Mouse (Mus musculus) ES-CJ7 (cell line): Measurements from ENCODE around the gene Dennd1a.

Experiments
- DNase-seq: peaks from one replicate; pipeline ENCODE4 v3.0.0; 2011; ENCODE audit warnings: low read depth, low spot score

Gene Dennd1a

DNA sequence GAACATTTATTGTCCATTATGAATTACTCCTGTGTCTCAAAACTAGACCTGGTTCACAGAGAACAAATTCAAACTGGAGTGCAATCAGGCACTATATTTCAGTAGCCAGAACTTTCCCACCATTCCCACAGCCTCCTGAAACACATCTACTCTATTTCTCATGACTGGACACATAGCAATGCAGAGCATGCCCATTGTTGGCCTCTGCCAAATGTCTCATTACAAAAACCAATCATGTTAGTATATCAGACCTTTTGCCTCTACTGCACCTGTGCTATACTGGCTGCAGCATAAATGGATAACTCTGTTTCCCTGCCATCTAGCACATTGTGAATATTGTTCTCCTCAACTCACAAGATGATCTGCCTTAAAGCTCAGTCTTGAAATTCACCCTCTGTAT, 238.2 kb downstream of the Dennd1a start:
- no peak for DNase-seq

DNA sequence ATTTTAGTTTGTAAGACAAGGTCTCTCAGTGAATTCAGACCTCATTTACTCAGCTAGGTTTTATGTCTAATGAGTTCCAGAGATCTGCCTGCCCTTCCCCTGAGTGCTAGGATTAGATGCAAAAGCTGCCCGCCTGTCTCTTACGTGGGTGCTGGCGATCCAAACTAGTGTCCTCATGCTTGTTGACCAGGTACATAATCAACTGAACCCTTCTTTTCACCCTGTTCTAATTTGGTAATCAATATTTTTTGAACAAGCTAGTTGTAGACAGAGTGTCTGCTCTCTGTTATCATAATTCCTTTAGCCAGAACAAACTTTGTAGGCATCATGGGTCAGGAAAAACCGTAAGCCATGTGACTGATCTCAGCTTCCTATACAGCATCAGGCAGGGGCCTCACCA, 241.9 kb downstream of the Dennd1a start:
- DNase-seq = no peak

DNA sequence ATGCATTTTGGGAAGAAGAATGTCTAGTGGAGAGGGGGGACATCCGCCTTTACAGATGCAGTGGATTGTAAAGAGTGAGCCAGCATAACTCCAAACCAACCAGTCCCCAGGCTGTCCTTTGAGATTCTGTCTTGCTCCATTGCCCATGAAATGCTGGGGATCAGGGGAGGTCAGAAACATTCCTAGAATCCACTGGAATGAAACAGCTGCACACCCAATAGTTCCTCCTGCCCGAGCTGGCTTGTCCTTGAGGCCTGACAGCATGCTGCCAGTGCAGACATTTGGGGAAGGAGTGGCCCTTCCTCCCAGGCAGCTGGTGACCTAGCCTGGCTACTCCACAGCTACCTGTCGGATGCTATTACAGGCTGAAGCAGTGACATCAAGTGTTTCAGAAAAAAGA, 246.3 kb downstream of the Dennd1a start:
- no peak for DNase-seq

DNA sequence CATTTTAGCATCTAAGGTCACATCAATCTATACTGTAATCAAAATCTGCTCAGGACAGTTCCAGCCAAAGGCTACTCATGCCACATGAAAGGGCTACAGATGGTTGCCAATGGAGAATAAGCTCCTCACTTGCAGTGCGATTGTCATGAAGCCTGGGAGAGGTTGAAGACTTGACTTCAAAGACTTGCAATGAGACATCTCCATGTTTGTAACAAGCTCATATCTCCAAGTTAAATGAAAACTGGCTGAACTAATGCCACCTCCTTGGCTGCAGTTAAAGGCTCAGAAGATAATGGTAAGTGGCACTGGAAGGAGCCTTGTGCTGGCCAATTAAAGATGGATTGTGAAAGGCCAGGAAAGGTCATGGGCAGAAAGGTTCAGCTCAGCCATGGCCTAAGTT, 247.6 kb downstream of the Dennd1a start:
- DNase-seq = no peak

DNA sequence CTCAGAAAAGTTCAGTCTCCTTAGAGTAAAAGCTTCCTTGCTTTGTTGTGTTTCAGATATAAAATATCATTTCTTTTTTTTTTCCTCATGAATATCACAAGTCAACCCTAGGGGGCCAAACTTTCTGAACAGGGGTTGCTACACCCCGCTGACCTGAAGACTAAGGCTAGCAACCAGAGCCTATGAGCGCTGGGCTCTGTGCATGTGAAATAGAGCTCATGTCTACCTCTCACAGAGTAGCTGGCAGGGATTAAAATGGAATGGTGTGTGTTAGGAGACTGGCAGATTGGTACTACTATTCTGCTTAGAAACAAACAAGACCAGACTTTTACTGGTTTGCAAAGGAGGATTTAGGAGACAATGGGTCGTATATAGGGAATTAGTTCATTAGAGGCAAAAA, 258.9 kb downstream of the Dennd1a start:
- no peak for DNase-seq

DNA sequence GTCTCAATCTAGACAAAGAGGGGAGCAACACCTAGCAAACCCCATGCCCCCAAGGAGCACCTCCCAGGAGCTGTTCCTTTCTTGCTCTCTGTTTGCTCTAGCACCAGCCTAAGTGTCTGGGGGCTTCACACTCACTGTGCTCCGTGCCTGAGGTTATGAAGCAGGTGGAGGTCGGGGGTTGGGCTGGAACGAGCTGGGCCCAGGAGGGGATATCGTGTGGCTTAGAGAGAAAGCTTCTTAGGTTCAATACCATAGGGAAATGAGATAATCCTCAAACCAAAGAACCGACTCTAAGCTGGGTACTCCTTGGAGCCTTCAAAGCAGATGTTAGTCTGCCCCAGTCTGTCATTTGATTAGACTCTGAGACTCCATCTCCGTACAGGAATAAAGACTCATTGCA, 261.6 kb downstream of the Dennd1a start:
- DNase-seq = no peak

DNA sequence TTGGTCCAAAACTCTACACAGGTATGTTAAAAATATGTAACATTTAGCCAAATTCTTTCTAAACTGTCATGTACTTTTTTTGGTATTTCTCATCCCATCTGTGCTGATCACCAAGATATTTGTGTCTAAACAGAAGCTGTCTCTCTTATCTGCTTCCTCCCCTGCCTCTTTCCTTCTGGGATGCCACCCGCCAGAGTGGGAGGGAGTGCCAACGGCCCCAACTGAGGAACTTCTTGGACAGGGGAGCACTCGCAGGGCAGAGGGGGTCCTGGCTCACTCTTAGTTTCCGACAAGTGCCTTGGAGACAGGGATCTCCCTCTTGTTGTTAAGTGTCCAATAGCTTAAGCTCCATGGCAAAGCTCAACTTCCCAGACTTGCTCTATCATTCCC, 263.5 kb downstream of the Dennd1a start:
- DNase-seq = no peak

DNA sequence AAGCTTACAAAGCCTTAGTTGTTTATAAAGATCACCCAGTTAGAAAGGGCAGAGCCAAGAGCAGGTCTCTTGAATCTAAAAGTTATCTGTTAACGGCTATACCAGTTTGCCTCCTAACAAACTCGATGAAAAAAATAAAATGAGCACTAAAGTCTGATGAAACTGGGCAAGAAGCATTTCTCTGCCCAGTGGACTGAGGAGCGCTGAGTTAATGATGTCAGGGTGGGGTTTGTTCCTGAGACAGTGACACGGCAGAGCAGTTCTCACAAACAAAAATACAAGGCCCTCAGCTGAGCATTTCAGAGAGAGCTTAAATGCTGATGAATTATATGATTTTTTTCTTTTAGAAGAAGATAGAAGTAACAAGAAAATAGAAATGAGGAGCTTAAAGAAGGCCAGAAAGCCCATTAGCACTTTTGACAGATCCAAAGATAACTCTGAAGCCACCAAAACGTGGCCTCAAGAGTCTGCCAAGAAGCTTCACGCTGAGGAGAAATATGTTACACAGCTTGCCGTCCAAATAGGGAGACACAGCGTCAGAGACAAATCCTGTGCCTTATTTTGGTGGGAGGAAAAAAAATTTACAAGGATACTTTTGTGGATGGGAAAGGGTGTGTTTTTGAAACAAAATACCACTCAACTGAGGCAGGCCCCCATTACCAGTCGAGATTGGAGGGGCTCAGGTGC, 264.0 kb downstream of the Dennd1a start:
- no peak for DNase-seq

DNA sequence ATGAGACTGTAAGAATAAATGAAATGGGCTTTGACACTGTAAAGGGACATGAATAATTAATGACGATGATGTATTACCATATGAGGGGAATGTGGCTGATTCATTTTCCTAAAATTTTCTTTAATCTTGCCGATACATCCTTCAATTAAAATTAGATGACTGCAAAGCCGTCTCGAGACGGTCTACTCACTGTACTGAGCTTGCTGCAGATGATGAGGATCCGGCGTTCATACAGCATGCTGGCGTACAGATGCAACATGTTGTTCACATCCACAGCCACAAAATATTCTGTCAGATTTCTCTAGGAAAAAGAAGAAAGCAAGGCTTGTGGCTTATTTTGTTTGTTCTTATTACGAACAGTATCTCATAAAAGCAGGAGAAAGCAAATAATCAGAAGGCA, 266.0 kb downstream of the Dennd1a start:
- no peak for DNase-seq

DNA sequence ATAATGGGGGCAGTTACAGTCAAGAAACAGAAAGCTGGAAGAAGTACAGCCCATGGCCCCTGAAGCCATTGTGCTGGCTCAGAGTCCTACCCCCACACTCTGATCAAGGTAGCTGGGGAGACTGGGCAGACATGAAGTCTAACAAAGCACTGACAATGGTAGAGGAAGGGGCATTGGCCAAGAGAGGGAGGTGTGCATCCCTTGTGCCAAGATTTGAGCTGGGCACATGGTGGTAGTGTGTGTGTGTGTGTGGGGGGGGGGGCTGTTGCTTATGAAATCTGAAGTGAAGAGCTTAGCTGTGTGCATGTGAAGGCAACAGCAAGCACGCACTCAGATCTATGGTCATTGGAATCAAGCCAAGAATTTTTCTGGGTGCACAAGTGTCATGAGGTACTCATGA, 272.5 kb downstream of the Dennd1a start:
- no peak for DNase-seq

DNA sequence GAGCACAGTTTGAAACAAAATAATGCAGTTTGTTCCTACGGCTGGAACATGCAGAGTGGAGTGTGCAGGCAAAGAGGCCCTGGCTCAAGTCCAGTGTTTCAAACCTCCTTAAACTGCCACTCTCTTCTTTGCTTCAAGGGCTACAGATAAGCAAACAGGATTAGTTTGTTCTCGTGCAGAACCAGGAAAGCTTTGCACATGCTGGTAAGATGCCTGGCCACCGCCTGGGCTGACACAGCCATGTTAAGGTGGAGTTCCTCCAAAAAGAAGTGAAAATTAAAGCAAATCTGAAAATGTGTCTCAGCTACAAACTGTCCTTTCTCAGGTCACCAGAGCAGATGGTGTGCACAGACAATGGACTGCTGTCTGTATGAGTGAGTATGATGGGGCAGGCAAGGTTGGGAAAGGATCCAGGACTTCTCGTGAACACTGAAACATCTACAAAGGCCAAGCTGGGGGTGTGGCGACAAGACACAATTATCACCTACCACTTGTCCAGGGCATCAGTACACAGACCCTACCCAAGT, 273.3 kb downstream of the Dennd1a start:
- DNase-seq = no peak

DNA sequence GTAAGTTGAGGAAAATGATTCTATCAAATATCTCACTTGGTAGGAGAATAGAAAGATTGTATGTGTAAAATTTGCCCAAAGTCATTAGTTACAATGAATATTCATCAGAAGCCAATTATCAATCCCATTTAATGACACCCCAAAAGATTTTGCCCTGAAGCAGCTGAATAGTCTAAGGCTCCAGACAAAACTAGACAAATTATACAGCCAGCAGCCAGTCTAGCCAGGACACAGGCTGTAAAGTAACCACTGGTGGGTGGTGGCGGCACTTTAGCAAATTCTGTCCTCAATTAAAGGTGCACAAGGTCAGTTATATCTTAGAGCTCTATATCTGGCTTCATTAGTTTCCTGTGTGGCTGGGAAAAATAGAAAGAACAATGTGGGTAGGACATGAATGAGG, 280.0 kb downstream of the Dennd1a start:
- DNase-seq = no peak

DNA sequence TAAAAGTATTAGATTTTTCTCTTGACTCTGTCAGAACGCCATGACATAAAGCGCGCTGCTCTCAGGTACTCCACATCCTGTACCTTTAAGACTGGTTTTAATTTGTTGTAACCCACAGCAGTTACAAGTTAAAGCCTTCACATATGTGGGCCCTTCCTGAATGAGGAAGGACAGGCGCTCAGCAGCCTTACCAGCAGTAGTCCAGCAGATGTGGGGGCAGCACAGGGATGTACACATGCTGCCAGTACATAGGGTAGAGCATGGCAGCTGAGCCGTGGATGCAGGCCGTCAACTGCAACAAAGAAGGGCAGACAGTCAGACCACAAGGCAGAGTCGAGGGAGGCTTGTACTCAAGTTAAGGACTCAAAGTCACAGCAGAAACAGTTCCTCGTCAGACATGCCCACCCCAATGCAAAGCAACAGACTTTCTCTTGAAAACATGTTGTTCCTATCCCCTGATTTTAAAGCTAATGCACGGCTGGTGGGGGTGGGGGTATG, 284.0 kb downstream of the Dennd1a start:
- DNase-seq = no peak

DNA sequence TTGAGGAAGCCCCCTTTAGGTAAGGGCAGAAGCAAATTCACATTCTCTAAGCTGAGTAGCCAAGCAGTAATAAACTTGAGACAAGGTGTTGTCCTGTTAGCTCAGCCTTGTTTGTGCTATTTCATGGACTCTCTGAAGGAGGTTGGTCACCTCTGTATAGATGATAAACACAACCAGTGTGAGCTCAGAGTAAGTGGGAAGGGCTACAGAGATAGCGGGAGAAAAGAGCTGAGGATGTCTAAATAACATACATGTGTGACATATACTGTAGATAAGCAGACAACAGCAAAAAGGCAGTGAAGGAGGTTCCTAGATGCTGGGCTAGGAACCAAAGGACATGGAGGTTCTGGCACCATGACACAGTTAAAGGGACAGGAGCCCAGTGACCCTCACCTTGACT, 286.2 kb downstream of the Dennd1a start:
- no peak for DNase-seq

DNA sequence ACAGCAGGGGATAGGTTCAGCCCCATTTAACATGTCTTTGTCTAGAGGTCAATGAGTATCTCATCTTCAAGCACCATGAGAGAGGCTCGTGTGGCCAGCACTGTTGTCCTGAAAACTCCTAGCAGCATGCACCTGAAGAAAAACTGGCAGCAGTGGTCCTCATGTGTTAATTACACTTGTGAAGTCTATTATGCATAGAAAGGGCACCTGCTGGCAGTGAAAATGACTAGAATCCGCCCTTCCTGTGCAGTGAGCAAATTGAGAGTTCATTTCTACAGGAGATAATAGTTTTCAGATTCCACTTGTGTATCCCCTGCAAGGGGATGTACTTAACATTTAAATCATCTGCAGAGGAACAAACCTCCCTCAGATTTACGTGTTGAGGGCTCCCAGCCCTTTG, 289.2 kb downstream of the Dennd1a start:
- DNase-seq = peak; percentile 61

DNA sequence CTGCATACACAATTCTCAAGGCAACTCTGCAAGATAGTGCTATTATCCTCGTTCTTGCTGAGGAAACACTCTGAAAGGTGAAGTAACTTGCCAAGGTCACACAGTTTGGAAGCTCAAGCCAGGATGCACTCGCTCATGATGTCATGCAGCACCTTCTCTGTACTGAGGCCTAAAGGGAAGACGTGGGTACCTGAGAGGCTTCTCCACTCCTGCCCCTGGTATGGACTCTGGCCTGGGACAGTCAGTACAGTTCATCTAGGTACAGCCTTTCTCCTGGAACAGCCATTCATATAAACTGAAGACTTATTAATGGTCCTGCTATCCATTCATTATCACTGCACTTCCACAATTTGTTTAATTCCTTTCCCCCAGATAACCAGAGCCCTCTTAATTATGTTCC, 298.1 kb downstream of the Dennd1a start:
- no peak for DNase-seq

DNA sequence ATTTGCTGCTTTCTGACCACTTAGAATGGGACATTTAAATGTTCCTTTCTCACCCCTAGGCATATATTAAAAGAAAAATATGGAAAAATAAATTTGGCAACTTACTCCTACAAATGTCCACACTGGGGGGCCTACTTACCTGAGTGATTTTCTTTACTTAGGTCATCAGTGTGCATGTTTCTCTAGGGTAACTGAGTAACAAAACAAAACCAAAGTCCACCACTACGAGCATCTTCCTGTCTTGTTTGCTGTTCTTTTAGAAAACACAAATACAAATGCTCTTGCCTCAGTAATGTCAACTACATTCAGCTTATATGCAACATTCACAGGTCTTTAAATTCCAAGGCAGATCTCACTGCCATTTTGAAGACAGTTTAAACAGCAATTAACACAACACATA, 298.9 kb downstream of the Dennd1a start:
- DNase-seq = no peak

DNA sequence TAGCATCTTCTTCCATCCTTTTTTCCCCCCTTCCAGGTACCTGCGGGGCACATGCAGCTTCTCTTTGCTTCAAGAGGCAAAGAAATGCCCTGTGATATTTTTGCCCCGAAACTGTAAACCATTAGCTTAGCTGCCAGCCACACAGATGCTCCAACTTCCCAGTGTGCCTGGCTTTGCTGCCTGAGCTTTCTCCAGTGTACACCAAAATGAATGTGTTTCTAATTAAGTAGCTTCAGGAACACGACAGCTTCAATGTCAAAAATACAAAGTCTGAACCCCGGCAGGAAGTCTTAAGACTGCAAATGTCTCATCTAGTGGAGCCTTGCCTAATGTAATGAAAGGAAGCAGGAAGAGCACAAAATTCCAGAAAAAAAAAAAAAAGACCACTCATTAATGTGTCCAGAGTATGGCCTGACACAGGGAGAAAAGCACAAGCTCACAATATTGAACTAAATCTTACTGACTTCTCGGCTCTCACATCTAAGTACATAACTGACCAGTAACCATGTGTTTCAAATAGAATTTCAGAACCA, 301.4 kb downstream of the Dennd1a start:
- no peak for DNase-seq

DNA sequence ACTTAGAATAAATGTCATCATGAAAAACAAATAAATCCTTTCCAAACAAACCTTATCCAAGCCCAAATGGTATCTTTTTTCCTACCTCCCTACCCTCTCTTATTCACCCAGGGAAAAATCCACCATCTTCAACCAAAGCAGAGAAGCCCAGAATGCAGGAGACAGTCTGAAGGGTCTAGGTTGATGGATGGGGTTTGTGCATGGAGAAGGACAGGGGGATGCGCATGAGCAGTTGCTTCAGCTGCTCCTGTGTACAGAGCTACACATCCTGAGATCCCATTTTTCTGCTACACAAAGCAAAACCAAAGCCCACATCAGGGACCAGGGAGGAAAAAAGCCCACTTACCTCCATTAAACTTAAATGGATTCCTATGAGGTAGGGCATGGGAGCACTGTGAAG, 304.5 kb downstream of the Dennd1a start:
- DNase-seq = no peak

DNA sequence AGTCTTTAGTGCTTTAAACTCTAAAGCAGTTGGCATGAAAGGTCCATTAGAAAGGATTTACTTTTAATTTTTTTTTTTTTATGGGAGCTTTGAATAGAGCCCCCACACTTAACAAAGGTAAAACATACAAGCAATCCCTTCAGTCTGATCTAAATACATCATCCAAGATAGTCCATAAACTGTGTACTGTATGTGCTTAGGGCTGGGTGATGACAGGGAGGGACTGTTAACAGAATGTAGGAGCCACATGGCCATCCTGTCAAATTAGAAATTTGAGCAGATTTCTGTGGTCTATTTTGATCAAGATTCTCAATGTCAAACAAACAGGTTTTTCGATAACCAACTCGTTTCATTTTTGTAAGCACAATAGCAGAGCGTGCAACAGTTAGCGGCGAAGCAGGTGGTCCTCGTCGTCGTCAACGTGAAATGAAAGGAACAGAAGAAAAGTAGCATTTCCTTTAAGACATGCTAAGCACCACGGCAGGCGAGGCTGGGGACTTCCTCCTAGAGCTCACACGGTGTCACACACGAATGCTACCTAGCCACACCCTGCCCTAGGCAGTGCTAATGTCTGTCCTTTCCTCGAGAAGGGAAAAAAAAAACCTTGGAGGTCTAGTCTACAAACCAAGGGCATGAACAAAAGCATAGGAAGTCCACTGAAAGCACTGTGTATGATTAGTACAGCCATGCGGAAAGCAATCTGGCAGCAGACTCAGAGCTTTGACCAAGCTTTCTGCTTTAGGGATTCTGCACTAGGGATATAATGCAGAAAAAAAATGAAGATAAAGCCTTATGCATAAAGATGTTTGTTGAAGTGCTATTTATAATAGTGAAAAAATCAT, 305.4 kb downstream of the Dennd1a start:
- peak; percentile 6 for DNase-seq

DNA sequence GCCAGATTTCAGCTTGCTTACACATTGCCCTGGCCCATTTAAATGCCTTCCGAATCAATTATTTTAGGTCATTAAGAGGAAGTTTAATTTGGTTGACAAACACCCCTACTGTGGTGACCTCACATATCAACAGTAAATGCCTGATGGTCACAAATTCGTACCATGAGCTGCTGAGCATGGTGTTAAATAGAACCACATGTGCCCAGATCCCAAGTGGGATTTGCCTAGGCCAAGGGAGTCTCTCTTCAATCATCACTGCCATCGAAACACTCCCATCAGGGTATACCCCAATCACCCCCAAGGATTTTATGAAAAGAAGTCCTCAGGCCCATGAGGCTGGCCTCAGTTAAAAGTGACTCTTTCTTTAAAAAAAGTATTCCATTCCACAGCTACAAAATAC, 313.0 kb downstream of the Dennd1a start:
- no peak for DNase-seq

DNA sequence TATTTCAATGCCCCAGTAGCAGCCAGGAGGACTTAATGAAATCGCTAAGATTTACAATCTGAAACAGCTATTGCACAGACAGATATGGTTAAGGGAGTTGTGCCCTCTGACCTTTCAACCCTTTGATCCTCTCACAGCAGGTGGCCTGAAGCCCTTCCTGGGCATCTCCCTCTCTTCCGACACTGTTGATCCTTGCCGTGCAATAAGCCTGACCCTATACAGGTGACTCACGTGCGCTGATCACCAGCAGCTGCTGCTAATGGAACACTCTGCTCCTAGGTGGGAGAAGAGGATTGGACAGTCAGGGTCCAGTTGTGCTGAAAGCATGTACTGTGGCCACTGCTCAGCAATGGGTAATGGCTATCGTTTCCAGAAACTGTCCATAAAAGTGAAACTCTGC, 314.6 kb downstream of the Dennd1a start:
- DNase-seq = peak; percentile 4

DNA sequence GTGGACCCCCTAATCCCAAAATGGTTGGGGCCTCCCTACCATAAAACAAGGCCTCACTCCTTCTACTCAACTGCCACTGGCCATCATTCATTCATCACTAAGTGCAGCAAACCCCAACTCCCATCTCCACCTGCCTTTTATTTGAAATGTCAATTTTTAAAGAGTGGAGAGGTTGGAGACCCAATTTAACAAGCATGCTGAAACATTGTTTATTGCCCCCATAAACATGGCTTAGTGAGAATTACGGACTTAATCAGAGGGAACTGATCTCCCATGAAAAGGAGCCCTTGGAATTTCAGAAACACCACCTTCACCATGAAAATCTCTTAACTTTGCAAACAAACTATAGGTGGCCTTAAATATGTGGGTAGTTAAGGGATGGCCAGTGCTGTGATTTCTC, 315.5 kb downstream of the Dennd1a start:
- DNase-seq = no peak
